Mouse (Mus musculus): ENCODE measurements around the gene Adarb2. TPM values are rescaled to one million over a fixed set of nuclear protein-coding genes. Genes with fewer than 3 reads are reported as not detected.

Gene Adarb2
- polyA plus RNA-seq, 1 experiment from 2014 or later = not detected

- Histone ChIP-seq H3K27me3 (replicated peaks; ENCODE audit: insufficient read depth, low read length) (no peaks in the 10 kb centered on the region), H3K9me3 (ENCODE audit: low read length) (no peaks in the 10 kb centered on the region), H3K27ac (ENCODE audit: low read length) (no peak overlapping the region), H3K4me2 (replicated peaks; ENCODE audit: low read depth, low read length) (no peak overlapping the region), H3K9ac (replicated peaks; ENCODE audit: low read depth) (no peak overlapping the region), H3K36me3 (ENCODE audit: insufficient read depth, low read length) (no peaks in the 10 kb centered on the region), H3K4me1 (ENCODE audit: insufficient read depth, low read depth, low read length) (no peaks in the 10 kb centered on the region), H3K4me3 (ENCODE audit: low read depth, low read length) (no peak overlapping the region)
- DNase-seq (ENCODE audit: low spot score) (no peak), ATAC-seq (no peak)
- 59% methylated on average over 8 of the region's 8 CpGs for WGBS
- TF ChIP-seq EP300 (IDR thresholded peaks at IDR 0.05) (no peak), CTCF (IDR thresholded peaks at IDR 0.05) (no peak)
Measured at GRCm38 (mm10) chr13:8448192-8448879, 245.7 kb downstream of the Adarb2 start.

DNA sequence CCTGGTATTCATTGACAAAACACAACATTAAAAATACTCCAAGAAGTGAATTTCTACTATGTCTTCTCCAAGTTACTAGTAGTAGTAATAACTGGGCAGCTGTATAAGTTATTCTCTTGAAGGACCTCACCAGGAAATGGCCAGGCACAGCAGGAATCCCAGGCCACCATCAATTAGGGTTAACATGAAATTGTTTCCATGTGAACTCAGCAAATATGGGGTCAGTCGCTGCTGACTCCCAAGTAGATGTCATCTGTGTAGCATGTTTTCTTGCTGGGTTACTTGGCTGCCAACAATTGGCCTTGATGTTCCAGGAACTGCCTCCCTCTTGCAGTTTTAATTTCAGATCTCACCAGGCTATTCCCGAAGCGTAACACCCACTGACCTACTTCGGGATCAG lies 248.9 kb downstream of the Adarb2 start:
- Histone ChIP-seq H3K9me3 (ENCODE audit: low read length) (no peaks in the 10 kb centered on the region), H3K9ac (replicated peaks; ENCODE audit: low read depth) (no peak overlapping the region), H3K36me3 (ENCODE audit: insufficient read depth, low read length) (no peaks in the 10 kb centered on the region), H3K4me1 (ENCODE audit: insufficient read depth, low read depth, low read length) (no peaks in the 10 kb centered on the region), H3K4me3 (ENCODE audit: low read depth, low read length) (no peak overlapping the region), H3K27ac (ENCODE audit: low read length) (no peak overlapping the region), H3K27me3 (replicated peaks; ENCODE audit: insufficient read depth, low read length) (no peaks in the 10 kb centered on the region), H3K4me2 (replicated peaks; ENCODE audit: low read depth, low read length) (no peak overlapping the region)
- ATAC-seq = no peak
- TF ChIP-seq EP300 (IDR thresholded peaks at IDR 0.05) (no peak), CTCF (IDR thresholded peaks at IDR 0.05) (no peak)
- WGBS = 81% methylated on average over 4 of the region's 4 CpGs
- DNase-seq (ENCODE audit: low spot score) = no peak

DNA sequence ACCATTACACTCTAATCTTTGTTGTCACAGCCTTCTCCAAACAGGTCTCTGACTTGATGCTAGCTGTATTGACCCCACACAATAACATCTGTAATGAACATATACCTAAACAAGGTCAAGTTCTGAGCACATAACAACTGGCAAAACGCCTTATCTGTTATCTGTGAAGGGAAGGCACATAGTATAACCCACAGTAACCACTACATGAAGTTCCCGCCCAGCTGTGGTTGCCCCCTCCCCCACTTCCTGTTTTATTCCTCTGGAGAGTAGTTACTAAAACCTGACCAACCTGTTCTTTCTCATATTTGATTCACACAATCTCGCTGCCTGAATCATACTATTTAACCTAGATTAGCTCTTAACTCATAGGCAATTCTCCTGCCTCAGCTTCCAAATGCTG lies 254.2 kb downstream of the Adarb2 start:
- DNase-seq (ENCODE audit: low spot score) = no peak
- 49% methylated on average over 3 of the region's 3 CpGs for WGBS

DNA sequence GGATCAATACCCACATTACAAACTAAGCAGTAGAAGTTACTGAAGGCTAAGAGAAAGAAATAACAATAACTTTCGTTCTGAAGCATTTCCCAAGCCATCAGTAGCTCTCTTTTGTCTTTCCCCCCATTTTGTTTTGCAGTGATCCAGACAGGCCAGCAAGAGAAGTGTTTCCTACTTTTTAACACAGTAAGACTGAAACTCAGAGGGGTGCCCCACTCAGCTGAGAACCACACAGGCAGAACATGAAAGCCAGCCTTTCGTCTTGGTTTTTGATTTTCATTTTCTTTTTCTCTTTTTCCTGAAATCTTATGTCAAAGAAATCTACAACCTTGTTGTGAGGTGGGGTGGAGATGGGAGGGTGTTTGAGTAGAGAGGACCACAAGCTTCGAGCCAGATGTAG lies 255.2 kb downstream of the Adarb2 start:
- no peak for TF ChIP-seq CTCF (IDR thresholded peaks at IDR 0.05)
- no peak for TF ChIP-seq EP300 (IDR thresholded peaks at IDR 0.05)
- Histone ChIP-seq H3K4me1 (ENCODE audit: insufficient read depth, low read depth, low read length) (no peaks in the 10 kb centered on the region), H3K9ac (replicated peaks; ENCODE audit: low read depth) (no peak overlapping the region), H3K9me3 (ENCODE audit: low read length) (no peaks in the 10 kb centered on the region), H3K36me3 (ENCODE audit: insufficient read depth, low read length) (no peaks in the 10 kb centered on the region), H3K4me2 (replicated peaks; ENCODE audit: low read depth, low read length) (no peak overlapping the region), H3K27me3 (replicated peaks; ENCODE audit: insufficient read depth, low read length) (no peaks in the 10 kb centered on the region), H3K4me3 (ENCODE audit: low read depth, low read length) (no peak overlapping the region), H3K27ac (ENCODE audit: low read length) (no peak overlapping the region)
- DNase-seq (ENCODE audit: low spot score) (no peak), ATAC-seq (no peak)
- 80% methylated on average over 3 of the region's 3 CpGs for WGBS

More for the DNA sequence above, 254.2 kb downstream of the Adarb2 start:
- Histone ChIP-seq H3K4me3 (ENCODE audit: low read depth, low read length) (no peak overlapping the region), H3K27ac (ENCODE audit: low read length) (no peak overlapping the region), H3K9me3 (ENCODE audit: low read length) (no peaks in the 10 kb centered on the region), H3K36me3 (ENCODE audit: insufficient read depth, low read length) (no peaks in the 10 kb centered on the region), H3K9ac (replicated peaks; ENCODE audit: low read depth) (no peak overlapping the region), H3K4me2 (replicated peaks; ENCODE audit: low read depth, low read length) (no peak overlapping the region), H3K27me3 (replicated peaks; ENCODE audit: insufficient read depth, low read length) (no peaks in the 10 kb centered on the region), H3K4me1 (ENCODE audit: insufficient read depth, low read depth, low read length) (no peaks in the 10 kb centered on the region)
- no peak for ATAC-seq
- TF ChIP-seq CTCF (IDR thresholded peaks at IDR 0.05) (no peak), EP300 (IDR thresholded peaks at IDR 0.05) (no peak)

GRCm38 (mm10) chr13:8467591-8468366 lies 265.1 kb downstream of the Adarb2 start:
- WGBS = 76% methylated on average over 12 of the region's 12 CpGs
- no peak for TF ChIP-seq CTCF (IDR thresholded peaks at IDR 0.05)

DNA sequence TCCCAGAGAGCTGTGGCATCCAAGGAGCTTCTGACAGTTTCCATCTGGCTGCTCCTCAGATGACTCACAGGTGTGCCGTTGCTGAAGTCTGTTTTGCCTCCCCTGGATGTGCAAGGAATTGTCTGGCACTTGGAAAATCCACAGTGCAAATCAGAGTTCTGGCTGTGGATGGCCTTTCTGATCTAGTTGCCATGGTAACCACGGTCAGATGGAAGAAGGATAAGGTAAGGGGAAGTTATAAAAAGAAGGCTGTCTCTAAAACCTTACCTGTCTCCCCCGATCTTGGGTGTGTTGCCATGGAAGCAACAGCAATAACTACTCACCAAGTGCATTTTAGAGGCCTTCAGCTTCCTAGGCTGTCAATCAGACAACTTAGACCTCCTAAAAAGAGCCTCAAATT lies 273.6 kb downstream of the Adarb2 start:
- Histone ChIP-seq H3K9ac (replicated peaks; ENCODE audit: low read depth) (no peak overlapping the region), H3K4me2 (replicated peaks; ENCODE audit: low read depth, low read length) (no peak overlapping the region), H3K36me3 (ENCODE audit: insufficient read depth, low read length) (no peaks in the 10 kb centered on the region), H3K4me3 (ENCODE audit: low read depth, low read length) (no peak overlapping the region), H3K9me3 (ENCODE audit: low read length) (no peaks in the 10 kb centered on the region), H3K27me3 (replicated peaks; ENCODE audit: insufficient read depth, low read length) (no peaks in the 10 kb centered on the region), H3K4me1 (ENCODE audit: insufficient read depth, low read depth, low read length) (no peaks in the 10 kb centered on the region), H3K27ac (ENCODE audit: low read length) (no peak overlapping the region)
- ATAC-seq (no peak), DNase-seq (ENCODE audit: low spot score) (no peak)
- TF ChIP-seq EP300 (IDR thresholded peaks at IDR 0.05) = no peak
- no peak for TF ChIP-seq CTCF (IDR thresholded peaks at IDR 0.05)
- 46% methylated on average over 3 of the region's 3 CpGs for WGBS

More at GRCm38 (mm10) chr13:8467591-8468366, 265.1 kb downstream of the Adarb2 start:
- Histone ChIP-seq H3K4me3 (ENCODE audit: low read depth, low read length) (no peak overlapping the region), H3K9ac (replicated peaks; ENCODE audit: low read depth) (no peak overlapping the region), H3K27ac (ENCODE audit: low read length) (no peak overlapping the region), H3K9me3 (ENCODE audit: low read length) (no peaks in the 10 kb centered on the region), H3K4me1 (ENCODE audit: insufficient read depth, low read depth, low read length) (no peaks in the 10 kb centered on the region), H3K36me3 (ENCODE audit: insufficient read depth, low read length) (no peaks in the 10 kb centered on the region), H3K27me3 (replicated peaks; ENCODE audit: insufficient read depth, low read length) (no peaks in the 10 kb centered on the region), H3K4me2 (replicated peaks; ENCODE audit: low read depth, low read length) (no peak overlapping the region)
- ATAC-seq = no peak
- DNase-seq (ENCODE audit: low spot score) = no peak

Measured in lung, postnatal 0 days (tissue).